Mouse (Mus musculus): ENCODE results near the gene Unc119b. TPM values are rescaled to one million over a fixed set of nuclear protein-coding genes. Genes with fewer than 3 reads are reported as not detected.
A peak's percentile ranks its signal among the peaks of the same experiment; 100 is the strongest.

Unc119b gene
- total and polyA plus RNA-seq, 2 experiments from 2014 or later = 16.9 to 30.0 TPM

GRCm38 (mm10) chr5:115145253-115145968 is 10.6 kb upstream of the Unc119b start:
- H3K4me2 ChIP-seq (ENCODE audit: low read depth, low read length, poor library complexity, severe bottlenecking) = no peak overlapping the region
- no peak for TF ChIP-seq CTCF (IDR thresholded peaks at IDR 0.05)
- ATAC-seq (ENCODE audit: low FRiP score) = no peak

GRCm38 (mm10) chr5:115144471-115144870 is 9.7 kb upstream of the Unc119b start:
- H3K9me3 ChIP-seq (ENCODE audit: low read length) = no peaks in the 10 kb centered on the region
- WGBS = 66% methylated on average over 6 of the region's 6 CpGs
- H3K27ac ChIP-seq (ENCODE audit: low read depth, low read length) = no peak overlapping the region
- peaks cover 44% of the 10 kb centered on the region for H3K36me3 ChIP-seq (ENCODE audit: insufficient read depth, low read length)
- ATAC-seq (ENCODE audit: low FRiP score) = no peak
- no peak for DNase-seq (ENCODE audit: low spot score)
- no peak overlapping the region; the same call in 1 of the 2 replicates for H3K9ac ChIP-seq (replicated peaks; ENCODE audit: low read length, poor library complexity, severe bottlenecking)
- H3K4me1 ChIP-seq (ENCODE audit: insufficient read depth, low read length) = no peaks in the 10 kb centered on the region
- TF ChIP-seq CTCF (IDR thresholded peaks at IDR 0.05) = no peak
- H3K27me3 ChIP-seq (ENCODE audit: insufficient read depth, low read length) = no peaks in the 10 kb centered on the region
- no peak overlapping the region for H3K4me2 ChIP-seq (ENCODE audit: low read depth, low read length, poor library complexity, severe bottlenecking)
- H3K4me3 ChIP-seq (ENCODE audit: low read depth, low read length) = no peak overlapping the region

More at GRCm38 (mm10) chr5:115145253-115145968, 10.6 kb upstream of the Unc119b start:
- H3K27me3 ChIP-seq (ENCODE audit: insufficient read depth, low read length) = no peaks in the 10 kb centered on the region
- no peak for DNase-seq (ENCODE audit: low spot score)
- 80% methylated on average over 11 of the region's 11 CpGs for WGBS
- H3K36me3 ChIP-seq (ENCODE audit: insufficient read depth, low read length) = peaks cover 54% of the 10 kb centered on the region
- no peaks in the 10 kb centered on the region for H3K4me1 ChIP-seq (ENCODE audit: insufficient read depth, low read length)
- H3K9me3 ChIP-seq (ENCODE audit: low read length) = no peaks in the 10 kb centered on the region
- H3K27ac ChIP-seq (ENCODE audit: low read depth, low read length) = no peak overlapping the region
- no peak overlapping the region for H3K9ac ChIP-seq (replicated peaks; ENCODE audit: low read length, poor library complexity, severe bottlenecking)
- H3K4me3 ChIP-seq (ENCODE audit: low read depth, low read length) = no peak overlapping the region

GRCm38 (mm10) chr5:115143552-115143951 is 8.8 kb upstream of the Unc119b start:
- Histone ChIP-seq H3K27ac (ENCODE audit: low read depth, low read length) (peak overlapping the region; percentile 12; the same call in 1 of the 2 replicates), H3K36me3 (ENCODE audit: insufficient read depth, low read length) (peaks cover 41% of the 10 kb centered on the region), H3K9me3 (ENCODE audit: low read length) (no peaks in the 10 kb centered on the region), H3K4me2 (ENCODE audit: low read depth, low read length, poor library complexity, severe bottlenecking) (no peak overlapping the region), H3K9ac (replicated peaks; ENCODE audit: low read length, poor library complexity, severe bottlenecking) (no peak overlapping the region), H3K27me3 (ENCODE audit: insufficient read depth, low read length) (no peaks in the 10 kb centered on the region), H3K4me3 (ENCODE audit: low read depth, low read length) (no peak overlapping the region), H3K4me1 (ENCODE audit: insufficient read depth, low read length) (no peaks in the 10 kb centered on the region)
- ATAC-seq (ENCODE audit: low FRiP score) = no peak
- peak; percentile 66 for DNase-seq (ENCODE audit: low spot score)
- no peak for TF ChIP-seq CTCF (IDR thresholded peaks at IDR 0.05)
- WGBS = 73% methylated on average over 10 of the region's 10 CpGs

DNA sequence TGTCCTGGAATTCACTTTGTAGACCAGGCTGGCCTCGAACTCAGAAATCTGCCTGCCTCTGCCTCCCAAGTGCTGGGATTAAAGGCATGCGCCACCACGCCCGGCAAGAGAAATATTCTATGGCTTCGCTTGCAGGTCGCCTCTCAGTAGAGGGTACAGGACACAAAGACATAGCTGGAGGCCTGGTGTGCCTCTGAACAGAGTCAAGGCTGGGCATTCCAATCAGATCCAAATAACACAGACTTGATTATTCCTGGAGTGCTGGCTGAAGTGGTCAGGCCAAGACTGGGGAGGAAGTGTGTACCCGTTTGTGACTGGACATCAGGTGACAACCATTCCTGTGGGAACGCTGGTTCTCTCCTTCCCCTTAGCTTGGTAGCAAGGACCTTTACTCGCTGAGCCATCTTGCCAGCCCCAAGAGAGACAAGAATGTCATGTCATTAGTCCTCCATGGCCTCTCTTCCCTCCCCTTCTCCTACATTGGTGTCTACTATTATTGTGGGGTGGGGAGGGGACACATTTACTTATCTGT is 7.5 kb upstream of the Unc119b start:
- TF ChIP-seq CTCF (IDR thresholded peaks at IDR 0.05) = no peak
- peaks cover 28% of the 10 kb centered on the region for H3K36me3 ChIP-seq (ENCODE audit: insufficient read depth, low read length)

DNA sequence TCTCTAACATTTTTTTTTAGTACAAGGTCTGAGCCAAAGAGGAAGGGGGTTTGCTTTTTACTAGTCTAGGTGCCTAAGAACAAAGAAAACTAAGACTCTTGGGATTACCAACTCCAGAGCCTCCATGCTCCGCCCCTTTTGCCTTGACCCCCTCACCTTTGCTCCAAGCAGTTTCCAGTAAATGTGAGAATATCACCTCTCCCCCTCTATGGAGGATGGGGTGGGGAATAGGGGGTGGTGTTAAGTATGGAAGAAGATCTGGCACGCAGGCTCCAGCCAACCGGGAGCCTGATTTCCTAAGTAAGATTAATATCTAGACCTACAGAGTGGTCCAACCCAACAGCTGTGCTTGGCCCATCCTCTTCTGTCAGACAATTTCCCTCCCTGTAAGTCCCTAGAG is 6.0 kb upstream of the Unc119b start:
- no peak for ATAC-seq (ENCODE audit: low FRiP score)
- 84% methylated on average over 3 of the region's 3 CpGs for WGBS
- H3K4me2 ChIP-seq (ENCODE audit: low read depth, low read length, poor library complexity, severe bottlenecking) = no peak overlapping the region

More for the DNA sequence above, 7.5 kb upstream of the Unc119b start:
- no peak for DNase-seq (ENCODE audit: low spot score)
- ATAC-seq (ENCODE audit: low FRiP score) = no peak
- Histone ChIP-seq H3K9me3 (ENCODE audit: low read length) (no peaks in the 10 kb centered on the region), H3K4me2 (ENCODE audit: low read depth, low read length, poor library complexity, severe bottlenecking) (no peak overlapping the region), H3K9ac (replicated peaks; ENCODE audit: low read length, poor library complexity, severe bottlenecking) (no peak overlapping the region), H3K27me3 (ENCODE audit: insufficient read depth, low read length) (no peaks in the 10 kb centered on the region), H3K27ac (ENCODE audit: low read depth, low read length) (no peak overlapping the region), H3K4me1 (ENCODE audit: insufficient read depth, low read length) (no peaks in the 10 kb centered on the region), H3K4me3 (ENCODE audit: low read depth, low read length) (no peak overlapping the region)
- WGBS = 90% methylated on average over 9 of the region's 9 CpGs

GRCm38 (mm10) chr5:115139124-115139523 is 4.3 kb upstream of the Unc119b start:
- Histone ChIP-seq H3K27ac (ENCODE audit: low read depth, low read length) (no peak overlapping the region), H3K4me1 (ENCODE audit: insufficient read depth, low read length) (no peaks in the 10 kb centered on the region), H3K36me3 (ENCODE audit: insufficient read depth, low read length) (no peaks in the 10 kb centered on the region), H3K27me3 (ENCODE audit: insufficient read depth, low read length) (no peaks in the 10 kb centered on the region), H3K9ac (replicated peaks; ENCODE audit: low read length, poor library complexity, severe bottlenecking) (no peak overlapping the region), H3K4me2 (ENCODE audit: low read depth, low read length, poor library complexity, severe bottlenecking) (no peak overlapping the region), H3K9me3 (ENCODE audit: low read length) (no peaks in the 10 kb centered on the region), H3K4me3 (ENCODE audit: low read depth, low read length) (no peak overlapping the region)
- WGBS = 72% methylated on average over 4 of the region's 4 CpGs
- DNase-seq (ENCODE audit: low spot score) = peak; percentile 29
- no peak for ATAC-seq (ENCODE audit: low FRiP score)
- TF ChIP-seq CTCF (IDR thresholded peaks at IDR 0.05) = no peak

More for the DNA sequence above, 6.0 kb upstream of the Unc119b start:
- no peak for DNase-seq (ENCODE audit: low spot score)
- peaks cover 13% of the 10 kb centered on the region for H3K36me3 ChIP-seq (ENCODE audit: insufficient read depth, low read length)
- H3K27me3 ChIP-seq (ENCODE audit: insufficient read depth, low read length) = no peaks in the 10 kb centered on the region
- H3K4me3 ChIP-seq (ENCODE audit: low read depth, low read length) = no peak overlapping the region
- TF ChIP-seq CTCF (IDR thresholded peaks at IDR 0.05) = no peak
- no peak overlapping the region for H3K27ac ChIP-seq (ENCODE audit: low read depth, low read length)
- H3K9me3 ChIP-seq (ENCODE audit: low read length) = no peaks in the 10 kb centered on the region
- no peak overlapping the region for H3K9ac ChIP-seq (replicated peaks; ENCODE audit: low read length, poor library complexity, severe bottlenecking)
- H3K4me1 ChIP-seq (ENCODE audit: insufficient read depth, low read length) = no peaks in the 10 kb centered on the region
